Mouse (Mus musculus): ENCODE data around the gene C1qtnf1.

- TF ChIP-seq POLR2A (IDR thresholded peaks at IDR 0.05; ENCODE audit: extremely low read depth, insufficient read depth, low read length) (no peak), CTCF (IDR thresholded peaks at IDR 0.05; ENCODE audit: low read depth, low read length) (no peak)
Observed at GRCm38 (mm10) chr11:118495065-118495464, 67.1 kb downstream of the C1qtnf1 start.

Data from liver, adult 2 months (tissue).